Mouse (Mus musculus): ENCODE data around the gene En1. TPM values are rescaled to one million over a fixed set of nuclear protein-coding genes. Genes with fewer than 3 reads are reported as not detected.

The En1 gene
- polyA plus RNA-seq (2014; fragmentation: Illumina TruSeq; extraction: RNeasy Lipid Tissue Mini Kit (QIAGEN cat#74804)), result not detected

GRCm38 (mm10) chr1:120602031-120602730 lies at the start of gene En1:
Gene En1, plus strand, starts transcription at chr1:120602418.

Other genes with a start within 250 kb of the En1 start
- gene Marco, start 97.4 kb upstream of the En1 start, polyA plus RNA-seq (2014; fragmentation: Illumina TruSeq; extraction: RNeasy Lipid Tissue Mini Kit (QIAGEN cat#74804)), result not detected